Mouse (Mus musculus) embryo, embryonic 9.5 days (tissue): ENCODE measurements at regions not wholly inside any gene's neighbourhood (a gene's known extent, or its start where the extent isn't known, plus 50 kb on each side); places are given as distances from the start of the nearest gene placed in this dataset.

Experiments
- DNase-seq: peaks from one replicate; pipeline ENCODE4 v3.0.0-alpha.2; 2017; ENCODE audit errors: extremely low spot score

- DNase-seq: no peak
These were observed 61.1 kb upstream of the Xpa start for GRCm38 (mm10) chr4:46257061-46257795.

- no peak for DNase-seq
These were observed 62.7 kb upstream of the Xpa start for GRCm38 (mm10) chr4:46258774-46259173.

DNA sequence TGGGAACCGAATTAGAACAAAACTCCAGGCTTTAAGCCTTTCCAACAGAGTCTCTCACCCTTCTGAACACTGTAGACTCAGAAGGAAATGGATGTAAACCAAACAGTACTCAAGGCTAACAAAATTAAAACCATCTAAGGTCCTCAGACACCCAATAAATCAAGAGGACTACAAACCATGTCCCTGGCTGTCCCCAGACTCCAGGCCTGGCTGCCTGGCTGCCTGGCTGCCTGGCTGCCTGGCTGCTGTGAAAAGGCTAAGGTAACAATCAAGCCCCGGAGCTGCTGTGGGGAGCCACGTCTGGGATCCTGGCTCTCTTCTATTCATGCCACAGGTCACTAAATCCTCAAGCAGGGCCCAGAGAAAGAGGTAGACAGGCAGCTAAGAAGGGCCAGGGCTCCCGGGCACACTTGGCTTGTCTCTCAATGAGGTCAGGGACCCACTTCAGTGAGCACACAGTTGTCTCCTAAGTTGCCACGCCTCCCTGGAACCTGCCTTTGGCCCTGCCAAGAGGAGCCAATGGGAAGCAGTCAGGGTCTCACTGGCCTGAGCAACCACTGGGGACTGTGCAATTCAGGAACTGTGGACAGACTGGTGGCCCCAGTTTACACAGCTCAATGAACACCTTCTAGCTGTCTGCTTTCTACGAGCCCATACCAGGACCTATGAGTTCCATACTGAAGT, 72.6 kb upstream of the Xpa start:
- DNase-seq: peak; percentile 8

GRCm38 (mm10) chr4:46271066-46271465, 72.3 kb upstream of the Foxe1 start:
- DNase-seq: peak; percentile 16

- peak; percentile 6 for DNase-seq
These were observed 67.6 kb upstream of the Foxe1 start for GRCm38 (mm10) chr4:46275773-46276172.

DNA sequence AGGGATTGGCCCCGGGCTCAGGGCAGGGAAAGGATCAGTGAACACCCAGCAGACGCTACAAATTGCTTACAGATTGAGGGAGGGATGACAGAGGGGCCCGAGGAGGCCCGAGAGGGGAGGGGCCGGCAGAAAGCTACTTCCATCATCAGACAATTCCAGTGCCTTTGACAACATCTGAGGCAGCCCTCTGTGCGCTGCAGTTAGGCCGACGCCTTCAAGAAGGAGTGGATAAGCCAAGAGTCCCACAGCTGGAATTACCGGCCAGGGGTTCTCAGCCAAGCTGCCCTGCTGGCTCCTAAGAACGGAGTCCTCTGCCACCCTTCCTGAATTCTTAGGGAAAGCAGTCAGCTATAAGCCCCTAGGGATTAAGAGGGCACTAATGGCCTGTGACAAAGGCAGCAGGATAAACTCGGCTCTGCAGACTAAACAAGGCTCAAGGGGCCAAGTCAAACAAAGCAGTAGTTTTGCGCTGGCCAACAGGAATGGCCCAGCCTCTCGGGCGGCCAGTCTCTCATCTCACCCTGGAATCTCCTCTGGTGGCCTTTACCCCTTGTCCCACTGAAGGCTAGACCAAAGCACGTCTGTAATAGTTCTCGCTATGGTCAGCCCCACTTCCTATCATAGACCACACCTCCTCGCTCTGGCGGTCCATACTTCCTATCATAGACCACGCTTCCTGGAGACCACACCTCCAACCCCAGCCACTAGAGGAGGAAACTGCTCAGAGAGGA, 66.4 kb upstream of the Foxe1 start:
- peak; percentile 54 for DNase-seq

GRCm38 (mm10) chr4:46286955-46287354, 56.5 kb upstream of the Foxe1 start:
- no peak for DNase-seq

DNA sequence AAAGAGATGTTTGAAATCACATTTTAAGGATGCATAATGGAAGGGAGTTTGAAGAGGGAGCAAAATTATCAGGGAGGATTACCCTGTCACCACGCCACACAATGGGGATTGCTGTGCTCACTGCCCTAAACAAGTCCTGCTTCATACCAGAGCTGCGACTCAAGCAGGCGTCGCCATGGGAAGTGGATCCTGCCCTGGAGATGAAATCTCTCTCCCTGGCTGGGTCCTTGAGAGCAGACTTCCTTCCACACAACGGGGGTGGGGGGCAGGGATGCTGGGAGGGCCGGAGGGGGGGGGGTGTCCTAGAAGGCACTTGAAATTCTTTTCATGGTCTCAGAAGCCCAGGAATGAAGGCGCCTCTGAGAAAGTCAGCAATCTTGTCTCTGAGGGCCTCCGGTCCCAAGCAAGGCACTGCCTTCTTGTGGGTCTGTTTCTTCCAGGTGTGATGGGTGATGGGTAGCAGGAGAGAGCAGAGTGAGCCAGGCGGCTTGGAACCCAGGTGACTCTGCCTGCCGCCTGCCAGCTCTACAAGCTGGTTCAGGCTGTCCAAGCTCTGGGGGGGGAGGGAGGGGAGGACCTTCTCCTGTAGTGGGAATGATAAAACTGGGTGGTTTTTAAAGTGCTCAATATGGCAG, 51.7 kb upstream of the Foxe1 start:
- DNase-seq: no peak
